Mouse (Mus musculus): ENCODE results near the gene Sapcd1. TPM values are rescaled to one million over a fixed set of nuclear protein-coding genes. Genes with fewer than 3 reads are reported as not detected.
A peak's percentile ranks its signal among the peaks of the same experiment; 100 is the strongest.

Gene Sapcd1
- polyA plus RNA-seq, 1 experiment from 2014 or later: 3.0 TPM

GRCm38 (mm10) chr17:35017706-35018030 lies 10.1 kb downstream of the Sapcd1 start:
- Histone ChIP-seq H3K9ac (ENCODE audit: low read length) (no peak overlapping the region), H3K27me3 (ENCODE audit: control insufficient read depth, insufficient read depth, low read length) (no peaks in the 10 kb centered on the region), H3K4me1 (ENCODE audit: control insufficient read depth, insufficient read depth, low read length) (peaks cover 18% of the 10 kb centered on the region), H3K4me3 (ENCODE audit: low read length) (no peak overlapping the region), H3K4me2 (ENCODE audit: low read depth, low read length) (no peak overlapping the region), H3K36me3 (ENCODE audit: control insufficient read depth, insufficient read depth) (peaks cover 27% of the 10 kb centered on the region), H3K27ac (ENCODE audit: low read length) (no peak overlapping the region), H3K9me3 (replicated peaks; ENCODE audit: control insufficient read depth, low read length) (no peaks in the 10 kb centered on the region)
- ATAC-seq (replicated peaks; ENCODE audit: extremely low read depth, insufficient read depth, low FRiP score): no peak
- 72% methylated on average over 14 of the region's 14 CpGs for WGBS

GRCm38 (mm10) chr17:35016791-35017705 lies 10.8 kb downstream of the Sapcd1 start:
- peak overlapping the region; percentile 36; the same call in 1 of the 2 replicates for H3K27ac ChIP-seq (ENCODE audit: low read length)
- peaks cover 18% of the 10 kb centered on the region for H3K4me1 ChIP-seq (ENCODE audit: control insufficient read depth, insufficient read depth, low read length)
- no peak overlapping the region for H3K4me3 ChIP-seq (ENCODE audit: low read length)
- no peaks in the 10 kb centered on the region for H3K27me3 ChIP-seq (ENCODE audit: control insufficient read depth, insufficient read depth, low read length)
- 75% methylated on average over 10 of the region's 10 CpGs for WGBS
- H3K9me3 ChIP-seq (replicated peaks; ENCODE audit: control insufficient read depth, low read length): no peaks in the 10 kb centered on the region
- no peak for ATAC-seq (replicated peaks; ENCODE audit: extremely low read depth, insufficient read depth, low FRiP score)
- H3K9ac ChIP-seq (ENCODE audit: low read length): peak overlapping the region; percentile 49
- H3K4me2 ChIP-seq (ENCODE audit: low read depth, low read length): no peak overlapping the region
- H3K36me3 ChIP-seq (ENCODE audit: control insufficient read depth, insufficient read depth): peaks cover 33% of the 10 kb centered on the region

- peak within 1 kb of the TSS; percentile 49 for H3K9ac ChIP-seq (ENCODE audit: low read length)
- no peak within 1 kb of the TSS for H3K4me2 ChIP-seq (ENCODE audit: low read depth, low read length)
- no peak within 1 kb of the TSS for H3K4me3 ChIP-seq (ENCODE audit: low read length)
- no peaks in the 10 kb centered on the region for H3K27me3 ChIP-seq (ENCODE audit: control insufficient read depth, insufficient read depth, low read length)
- no peaks in the 10 kb centered on the region for H3K9me3 ChIP-seq (replicated peaks; ENCODE audit: control insufficient read depth, low read length)
- peak; percentile 53 for ATAC-seq (replicated peaks; ENCODE audit: extremely low read depth, insufficient read depth, low FRiP score)
- 33% methylated on average over 12 of the region's 12 CpGs for WGBS
- peak within 1 kb of the TSS; percentile 36; the same call in 1 of the 2 replicates for H3K27ac ChIP-seq (ENCODE audit: low read length)
- H3K36me3 ChIP-seq (ENCODE audit: control insufficient read depth, insufficient read depth): peaks cover 39% of the 10 kb centered on the region
- peaks cover 12% of the 10 kb centered on the region for H3K4me1 ChIP-seq (ENCODE audit: control insufficient read depth, insufficient read depth, low read length)
Observed at GRCm38 (mm10) chr17:35016376-35016775, 11.4 kb downstream of the Sapcd1 start, which contains the start of gene Vwa7. Gene Vwa7, plus strand, starts transcription at chr17:35016579.

GRCm38 (mm10) chr17:35015296-35015695 lies 12.5 kb downstream of the Sapcd1 start:
- H3K36me3 ChIP-seq (ENCODE audit: control insufficient read depth, insufficient read depth): peaks cover 50% of the 10 kb centered on the region
- no peaks in the 10 kb centered on the region for H3K27me3 ChIP-seq (ENCODE audit: control insufficient read depth, insufficient read depth, low read length)
- no peak overlapping the region for H3K4me3 ChIP-seq (ENCODE audit: low read length)
- no peak overlapping the region for H3K4me2 ChIP-seq (ENCODE audit: low read depth, low read length)
- no peak for ATAC-seq (replicated peaks; ENCODE audit: extremely low read depth, insufficient read depth, low FRiP score)
- H3K4me1 ChIP-seq (ENCODE audit: control insufficient read depth, insufficient read depth, low read length): peaks cover 9% of the 10 kb centered on the region
- H3K27ac ChIP-seq (ENCODE audit: low read length): no peak overlapping the region
- WGBS: 91% methylated on average over 16 of the region's 16 CpGs
- H3K9ac ChIP-seq (ENCODE audit: low read length): no peak overlapping the region
- H3K9me3 ChIP-seq (replicated peaks; ENCODE audit: control insufficient read depth, low read length): no peaks in the 10 kb centered on the region

GRCm38 (mm10) chr17:35013221-35013620 lies 14.6 kb downstream of the Sapcd1 start:
- Histone ChIP-seq H3K4me3 (ENCODE audit: low read length) (no peak overlapping the region), H3K4me2 (ENCODE audit: low read depth, low read length) (no peak overlapping the region), H3K9me3 (replicated peaks; ENCODE audit: control insufficient read depth, low read length) (no peaks in the 10 kb centered on the region), H3K27me3 (ENCODE audit: control insufficient read depth, insufficient read depth, low read length) (no peaks in the 10 kb centered on the region), H3K4me1 (ENCODE audit: control insufficient read depth, insufficient read depth, low read length) (peaks cover 9% of the 10 kb centered on the region), H3K27ac (ENCODE audit: low read length) (no peak overlapping the region), H3K36me3 (ENCODE audit: control insufficient read depth, insufficient read depth) (peaks cover 54% of the 10 kb centered on the region), H3K9ac (ENCODE audit: low read length) (no peak overlapping the region)
- 84% methylated on average over 6 of the region's 6 CpGs for WGBS
- ATAC-seq (replicated peaks; ENCODE audit: extremely low read depth, insufficient read depth, low FRiP score): no peak

- peaks cover 57% of the 10 kb centered on the region for H3K36me3 ChIP-seq (ENCODE audit: control insufficient read depth, insufficient read depth)
- no peak overlapping the region for H3K4me3 ChIP-seq (ENCODE audit: low read length)
- H3K4me1 ChIP-seq (ENCODE audit: control insufficient read depth, insufficient read depth, low read length): peaks cover 9% of the 10 kb centered on the region
- no peaks in the 10 kb centered on the region for H3K27me3 ChIP-seq (ENCODE audit: control insufficient read depth, insufficient read depth, low read length)
- H3K9ac ChIP-seq (ENCODE audit: low read length): no peak overlapping the region
- no peak overlapping the region for H3K4me2 ChIP-seq (ENCODE audit: low read depth, low read length)
- WGBS: 85% methylated on average over 13 of the region's 13 CpGs
- H3K9me3 ChIP-seq (replicated peaks; ENCODE audit: control insufficient read depth, low read length): no peaks in the 10 kb centered on the region
- ATAC-seq (replicated peaks; ENCODE audit: extremely low read depth, insufficient read depth, low FRiP score): no peak
- H3K27ac ChIP-seq (ENCODE audit: low read length): no peak overlapping the region
Observed at GRCm38 (mm10) chr17:35012430-35012829, 15.4 kb downstream of the Sapcd1 start.

- no peaks in the 10 kb centered on the region for H3K9me3 ChIP-seq (replicated peaks; ENCODE audit: control insufficient read depth, low read length)
- H3K27ac ChIP-seq (ENCODE audit: low read length): no peak overlapping the region
- peaks cover 65% of the 10 kb centered on the region for H3K36me3 ChIP-seq (ENCODE audit: control insufficient read depth, insufficient read depth)
- H3K9ac ChIP-seq (ENCODE audit: low read length): no peak overlapping the region
- H3K4me2 ChIP-seq (ENCODE audit: low read depth, low read length): no peak overlapping the region
- H3K4me3 ChIP-seq (ENCODE audit: low read length): no peak overlapping the region
- no peak for ATAC-seq (replicated peaks; ENCODE audit: extremely low read depth, insufficient read depth, low FRiP score)
- 92% methylated on average over 8 of the region's 8 CpGs for WGBS
- no peaks in the 10 kb centered on the region for H3K27me3 ChIP-seq (ENCODE audit: control insufficient read depth, insufficient read depth, low read length)
- H3K4me1 ChIP-seq (ENCODE audit: control insufficient read depth, insufficient read depth, low read length): peaks cover 6% of the 10 kb centered on the region
Observed at GRCm38 (mm10) chr17:35011440-35011839, 16.4 kb downstream of the Sapcd1 start.

- no peak for ATAC-seq (replicated peaks; ENCODE audit: extremely low read depth, insufficient read depth, low FRiP score)
- no peaks in the 10 kb centered on the region for H3K27me3 ChIP-seq (ENCODE audit: control insufficient read depth, insufficient read depth, low read length)
- H3K9me3 ChIP-seq (replicated peaks; ENCODE audit: control insufficient read depth, low read length): no peaks in the 10 kb centered on the region
- H3K4me1 ChIP-seq (ENCODE audit: control insufficient read depth, insufficient read depth, low read length): no peaks in the 10 kb centered on the region
- H3K27ac ChIP-seq (ENCODE audit: low read length): no peak overlapping the region
- WGBS: 85% methylated on average over 7 of the region's 7 CpGs
- H3K36me3 ChIP-seq (ENCODE audit: control insufficient read depth, insufficient read depth): peaks cover 68% of the 10 kb centered on the region
- no peak overlapping the region for H3K4me2 ChIP-seq (ENCODE audit: low read depth, low read length)
- no peak overlapping the region for H3K9ac ChIP-seq (ENCODE audit: low read length)
- no peak overlapping the region for H3K4me3 ChIP-seq (ENCODE audit: low read length)
Observed at GRCm38 (mm10) chr17:35009586-35009985, 18.2 kb downstream of the Sapcd1 start.

- Histone ChIP-seq H3K4me3 (ENCODE audit: low read length) (no peak overlapping the region), H3K27ac (ENCODE audit: low read length) (no peak overlapping the region), H3K4me2 (ENCODE audit: low read depth, low read length) (no peak overlapping the region), H3K9me3 (replicated peaks; ENCODE audit: control insufficient read depth, low read length) (no peaks in the 10 kb centered on the region), H3K9ac (ENCODE audit: low read length) (no peak overlapping the region), H3K27me3 (ENCODE audit: control insufficient read depth, insufficient read depth, low read length) (no peaks in the 10 kb centered on the region), H3K4me1 (ENCODE audit: control insufficient read depth, insufficient read depth, low read length) (peaks cover 9% of the 10 kb centered on the region), H3K36me3 (ENCODE audit: control insufficient read depth, insufficient read depth) (peaks cover 54% of the 10 kb centered on the region)
- no peak for ATAC-seq (replicated peaks; ENCODE audit: extremely low read depth, insufficient read depth, low FRiP score)
- 94% methylated on average over 7 of the region's 7 CpGs for WGBS
Observed at GRCm38 (mm10) chr17:35007387-35007991, 20.3 kb downstream of the Sapcd1 start.

Measured in heart, embryonic 16.5 days (tissue).